Mouse (Mus musculus) ES-E14 (cell line): ENCODE measurements at regions not wholly inside any gene's neighbourhood (a gene's known extent, or its start where the extent isn't known, plus 50 kb on each side); places are given as distances from the start of the nearest gene placed in this dataset.

Source experiments
- DNase-seq: peaks from one replicate; pipeline ENCODE4 v3.0.0-alpha.2; 2013; ENCODE audit warnings: low read depth, low spot score
- H3K27ac ChIP-seq: 2 replicates; pipeline ENCODE4 v1.5.1; 2012; ENCODE audit warnings: low read depth, mild to moderate bottlenecking, low read length, moderate library complexity, mixed read lengths; ENCODE audit not compliant: poor library complexity, insufficient read depth, severe bottlenecking
- H3K36me3 ChIP-seq: 2 replicates; pipeline ENCODE4 v1.6.1; 2012; ENCODE audit warnings: mild to moderate bottlenecking, low read length, moderate library complexity, mixed read lengths; ENCODE audit not compliant: control insufficient read depth, poor library complexity, insufficient read depth, severe bottlenecking
- H3K4me1 ChIP-seq, 2 experiments: fragments of 150-350 bp in 1 of 2; sonication (generic) in 1 of 2; 2 replicates each; pipeline ENCODE4 v1.6.1; 2012; ENCODE audit warnings: low read length in 2 of 2, mild to moderate bottlenecking in 1 of 2, mixed read lengths in 1 of 2; ENCODE audit not compliant: control insufficient read depth in 2 of 2, insufficient read depth in 2 of 2, poor library complexity in 1 of 2
- H3K4me3 ChIP-seq, 2 experiments: fragments of 150-350 bp in 1 of 2; sonication (generic) in 1 of 2; 2 replicates each; pipeline ENCODE4 v1.5.1; 2012; ENCODE audit warnings: low read length in 2 of 2, low read depth in 1 of 2, mild to moderate bottlenecking in 1 of 2, mixed read lengths in 1 of 2; ENCODE audit not compliant: insufficient read depth in 1 of 2, poor library complexity in 1 of 2, severe bottlenecking in 1 of 2
- H3K9ac ChIP-seq: 2 replicates; pipeline ENCODE4 v1.6.1; 2012; ENCODE audit warnings: low read depth, mild to moderate bottlenecking, low read length, mixed read lengths; ENCODE audit not compliant: poor library complexity, insufficient read depth, severe bottlenecking
- H3K9me3 ChIP-seq: fragments of 150-350 bp; sonication (generic); 2 replicates; pipeline ENCODE4 v1.6.1; 2012; ENCODE audit warnings: low read depth, mild to moderate bottlenecking, low read length; ENCODE audit not compliant: control insufficient read depth, insufficient read depth
- CHD2 ChIP-seq: IDR thresholded peaks from 2 replicates; pipeline ENCODE4 v1.6.1; 2014; ENCODE audit warnings: mild to moderate bottlenecking, low read depth, low read length, inconsistent platforms
- HCFC1 ChIP-seq: IDR thresholded peaks from 2 replicates; pipeline ENCODE4 v1.6.1; 2012; ENCODE audit warnings: low read length, inconsistent platforms, borderline replicate concordance; ENCODE audit not compliant: insufficient read depth
- MAFK ChIP-seq: IDR thresholded peaks from 2 replicates; pipeline ENCODE4 v1.6.1; 2014; ENCODE audit warnings: mild to moderate bottlenecking, low read depth, low read length, inconsistent platforms; ENCODE audit not compliant: insufficient read depth
- ZC3H11A ChIP-seq: IDR thresholded peaks from 2 replicates; pipeline ENCODE4 v1.6.1; 2012; ENCODE audit warnings: low read depth, mild to moderate bottlenecking, inconsistent platforms, low read length, borderline replicate concordance
- ZNF384 ChIP-seq: IDR thresholded peaks from 2 replicates; pipeline ENCODE4 v1.6.1; 2012; ENCODE audit warnings: low read depth, low read length, inconsistent platforms
- in situ Hi-C, 2 experiments: fragments of 600-800 bp; cut with MboI; formaldehyde crosslinking; loops; one replicate each; pipeline ENCODE4 v1.15.1; 2025; ENCODE audit warnings: low sequenced_read_pairs in 2 of 2, inconsistent platforms in 1 of 2; ENCODE audit not compliant: unreplicated experiment in 2 of 2

DNA sequence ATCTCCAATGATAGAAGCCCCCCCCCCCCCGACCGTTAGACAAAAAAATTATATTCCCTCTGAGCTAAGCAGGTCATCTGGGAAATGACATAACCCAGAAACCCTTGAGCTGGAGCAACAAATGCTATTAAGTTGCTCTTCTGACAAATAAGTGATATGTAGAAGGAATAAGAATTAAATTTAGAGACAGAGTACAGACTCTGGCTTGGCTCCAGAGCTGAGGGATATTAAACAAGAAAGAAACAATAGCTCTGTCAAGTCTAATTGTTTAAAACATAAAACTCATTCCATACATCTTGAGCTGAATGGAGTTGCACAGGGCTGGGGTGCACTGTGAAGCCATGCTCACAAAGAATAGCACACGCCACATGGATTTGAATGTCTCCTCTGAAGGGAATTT, 407.3 kb upstream of the Gm10306 start:
- DNase-seq, result no peak
- no peak overlapping the region for H3K4me3 ChIP-seq
- no peaks in the 10 kb centered on the region for H3K4me1 ChIP-seq
- H3K9me3 ChIP-seq, result no peaks in the 10 kb centered on the region
- no peak overlapping the region for H3K9ac ChIP-seq
- no peak overlapping the region for H3K27ac ChIP-seq
- TF ChIP-seq ZNF384 (no peak), CHD2 (no peak), MAFK (no peak), HCFC1 (no peak), ZC3H11A (no peak)
- in situ Hi-C loops, result no loop called here
- no peaks in the 10 kb centered on the region for H3K36me3 ChIP-seq

GRCm38 (mm10) chr4:94160620-94161019, 395.7 kb upstream of the Gm10306 start:
- Histone ChIP-seq H3K4me3 (no peak overlapping the region), H3K9ac (no peak overlapping the region), H3K9me3 (no peaks in the 10 kb centered on the region), H3K27ac (no peak overlapping the region), H3K4me1 (no peaks in the 10 kb centered on the region), H3K36me3 (no peaks in the 10 kb centered on the region)
- TF ChIP-seq CHD2, result no peak
- no peak for TF ChIP-seq HCFC1
- no peak for TF ChIP-seq ZC3H11A
- no peak for TF ChIP-seq ZNF384
- no peak for TF ChIP-seq MAFK
- in situ Hi-C loops, result no loop called here
- no peak for DNase-seq

DNA sequence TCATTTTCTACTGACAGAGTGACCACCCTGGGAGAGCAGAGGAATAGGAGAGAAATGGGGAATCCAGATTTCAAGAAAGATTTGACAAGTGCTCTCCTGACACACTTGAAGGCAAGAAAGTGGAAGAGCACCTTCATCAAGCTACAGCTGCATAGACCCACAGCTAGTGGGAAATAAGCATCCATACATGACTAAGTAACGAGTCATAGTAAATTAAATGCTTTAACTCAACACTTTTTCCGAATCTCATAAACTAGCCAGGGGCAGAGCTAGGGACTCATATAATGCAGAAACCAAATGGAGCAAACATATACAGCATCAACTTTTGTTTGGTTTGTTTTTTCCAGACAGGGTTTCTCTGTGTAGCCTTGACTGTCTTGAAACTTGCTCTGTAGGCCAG, 383.2 kb upstream of the Gm10306 start:
- Histone ChIP-seq H3K27ac (no peak overlapping the region), H3K4me3 (no peak overlapping the region), H3K36me3 (no peaks in the 10 kb centered on the region), H3K9me3 (no peaks in the 10 kb centered on the region), H3K9ac (no peak overlapping the region), H3K4me1 (no peaks in the 10 kb centered on the region)
- TF ChIP-seq ZC3H11A (no peak), MAFK (no peak), HCFC1 (no peak), CHD2 (no peak), ZNF384 (no peak)
- DNase-seq, result no peak
- in situ Hi-C loops, result no loop called here

DNA sequence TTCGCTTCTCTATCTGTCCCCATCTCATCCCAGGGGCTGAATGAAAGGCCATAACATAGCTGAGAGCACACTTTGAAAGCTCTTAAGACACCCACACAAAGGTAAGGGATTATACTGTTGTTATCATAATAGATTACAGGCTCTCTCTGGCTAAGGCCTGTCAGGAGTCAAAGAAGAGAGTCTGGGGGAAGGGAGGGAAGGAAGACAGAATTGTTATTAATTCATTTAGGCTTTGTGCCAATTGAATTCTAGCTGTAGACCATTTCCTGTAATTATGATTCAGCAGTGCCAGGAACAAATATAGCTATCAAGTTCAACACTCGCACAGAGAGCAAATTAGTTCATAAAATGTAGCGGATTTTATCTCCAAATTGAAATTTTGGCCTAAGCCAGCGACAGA, 369.3 kb upstream of the Gm10306 start:
- H3K9me3 ChIP-seq, result no peaks in the 10 kb centered on the region
- H3K9ac ChIP-seq, result no peak overlapping the region
- in situ Hi-C loops, result no loop called here
- no peaks in the 10 kb centered on the region for H3K4me1 ChIP-seq
- no peak for DNase-seq
- no peaks in the 10 kb centered on the region for H3K36me3 ChIP-seq
- H3K27ac ChIP-seq, result no peak overlapping the region
- TF ChIP-seq MAFK (no peak), ZNF384 (no peak), HCFC1 (no peak), ZC3H11A (no peak), CHD2 (no peak)
- no peak overlapping the region for H3K4me3 ChIP-seq

DNA sequence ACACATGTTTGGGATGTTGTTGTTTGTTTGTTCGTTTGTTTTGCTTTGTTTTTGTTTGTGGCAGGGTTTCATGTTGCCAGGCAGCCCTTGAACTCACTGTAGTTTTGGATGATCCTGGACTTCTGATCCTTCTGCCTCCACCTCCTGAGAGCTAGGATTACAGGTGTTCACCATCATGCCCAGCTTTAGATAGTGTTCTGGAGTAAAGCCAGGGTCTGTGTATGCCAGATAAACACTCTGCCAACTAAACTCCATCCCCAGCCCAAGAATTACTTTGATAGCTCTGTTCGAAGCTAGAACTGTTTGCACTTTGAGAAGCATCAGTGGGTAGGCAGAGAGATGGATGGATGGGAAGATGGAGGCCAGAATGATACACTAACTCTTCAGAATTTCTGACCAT, 368.0 kb upstream of the Gm10306 start:
- H3K9ac ChIP-seq, result no peak overlapping the region
- in situ Hi-C loops, result no loop called here
- H3K9me3 ChIP-seq, result no peaks in the 10 kb centered on the region
- TF ChIP-seq ZC3H11A (no peak), MAFK (no peak), CHD2 (no peak), HCFC1 (no peak), ZNF384 (no peak)
- H3K36me3 ChIP-seq, result no peaks in the 10 kb centered on the region
- no peak overlapping the region for H3K4me3 ChIP-seq
- H3K27ac ChIP-seq, result no peak overlapping the region
- no peaks in the 10 kb centered on the region for H3K4me1 ChIP-seq
- no peak for DNase-seq
